Mouse (Mus musculus): ENCODE data around the gene Plch1.

DNA sequence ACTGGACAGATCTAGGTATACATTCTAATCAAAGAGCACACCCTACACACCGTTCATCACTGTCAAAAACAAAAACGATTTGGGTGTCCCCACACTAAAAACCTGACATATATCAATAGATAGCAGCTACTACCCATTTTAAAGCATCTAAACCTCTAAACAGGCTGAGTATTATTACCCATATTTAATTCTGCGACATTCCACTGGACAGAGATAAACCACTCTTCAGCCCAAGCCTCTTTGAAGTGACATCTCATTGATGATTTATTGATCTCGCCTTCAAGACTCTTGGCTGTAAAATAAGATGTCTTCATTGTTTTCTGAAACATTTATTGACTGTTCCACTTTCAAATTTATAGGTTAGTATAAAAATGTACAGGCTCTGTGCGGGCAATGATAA is 46.4 kb downstream of the Plch1 start:
- no peak for TF ChIP-seq CTCF (IDR thresholded peaks at IDR 0.05)
- no peak for TF ChIP-seq EP300 (IDR thresholded peaks at IDR 0.05; ENCODE audit: insufficient read depth, low read depth, low read length)

Measured in heart, adult 2 months (tissue).